Mouse (Mus musculus) limb, embryonic 15.5 days (tissue): ENCODE measurements around the gene Nudt4. TPM values are rescaled to one million over a fixed set of nuclear protein-coding genes. Genes with fewer than 3 reads are reported as not detected.
"Not testable (repeated sequence)": the region's sequence is repeated elsewhere in the genome, so short reads cannot be mapped to it uniquely, and the experiment has no call there.

ENCODE experiments used
- ATAC-seq: fragments of 200-750 bp; cut with Nextera tagmentation; 2 replicates; pipeline ENCODE4 v1.8.0; 2017; ENCODE audit warnings: low read depth, moderate TSS enrichment; ENCODE audit not compliant: insufficient number of reproducible peaks, low FRiP score, low TSS enrichment
- H3K27ac ChIP-seq: fragments of 300-500 bp; sonication (generic); 2 replicates; pipeline ENCODE4 v1.5.1; 2015; ENCODE audit warnings: moderate library complexity, mild to moderate bottlenecking, inconsistent platforms
- H3K27me3 ChIP-seq: fragments of 300-500 bp; sonication (generic); 2 replicates; pipeline ENCODE4 v1.6.1; 2015; ENCODE audit warnings: inconsistent platforms
- H3K36me3 ChIP-seq: fragments of 300-500 bp; sonication (generic); 2 replicates; pipeline ENCODE4 v1.6.1; 2015; ENCODE audit warnings: inconsistent platforms
- H3K4me1 ChIP-seq: fragments of 300-500 bp; sonication (generic); 2 replicates; pipeline ENCODE4 v1.6.1; 2015; ENCODE audit warnings: inconsistent platforms
- H3K4me2 ChIP-seq: fragments of 300-500 bp; sonication (generic); 2 replicates; pipeline ENCODE4 v1.6.1; 2015; ENCODE audit warnings: mild to moderate bottlenecking, inconsistent platforms
- H3K4me3 ChIP-seq: fragments of 300-500 bp; sonication (generic); 2 replicates; pipeline ENCODE4 v1.5.1; 2015; ENCODE audit warnings: mild to moderate bottlenecking, inconsistent platforms
- H3K9ac ChIP-seq: fragments of 300-500 bp; sonication (generic); 2 replicates; pipeline ENCODE4 v1.6.1; 2015; ENCODE audit warnings: inconsistent platforms
- H3K9me3 ChIP-seq: fragments of 300-500 bp; sonication (generic); 2 replicates; pipeline ENCODE4 v1.6.1; 2016; ENCODE audit warnings: inconsistent platforms
- WGBS: fragments of 180-500 bp; shearing (Covaris S2); methylation state at CpG from one replicate; pipeline ENCODE4 v1.1.7; 2015; 5-methylcytosine and 5-hydroxymethylcytosine counted together
- polyA plus RNA-seq: library from polyadenylated mRNA; unstranded; fragments of >200 nt; fragmentation: Nextera tagmentation; extraction: Ambion mirVana; gene quantifications from 2 replicates; pipeline ENCODE4 v1.2.1, GENCODE M21; 2015

Nudt4 gene
- polyA plus RNA-seq, 1 experiment from 2014 or later = 86.4 TPM

- WGBS = under 1% methylated on average over 65 of the region's 65 CpGs
- H3K9me3 ChIP-seq = no peaks in the 10 kb centered on the region
Observed at GRCm38 (mm10) chr10:95562859-95563841, 796 bp downstream of the Nudt4 start.

GRCm38 (mm10) chr10:95562395-95562794 is 1.6 kb downstream of the Nudt4 start:
- Histone ChIP-seq H3K4me1 (peaks cover 31% of the 10 kb centered on the region), H3K9ac (peak overlapping the region; percentile 90), H3K27ac (peak overlapping the region; percentile 90; the same call in 1 of the 2 replicates), H3K27me3 (no peaks in the 10 kb centered on the region), H3K9me3 (no peaks in the 10 kb centered on the region), H3K36me3 (no peaks in the 10 kb centered on the region), H3K4me3 (peak overlapping the region; percentile 88), H3K4me2 (peak overlapping the region; percentile 61)
- no peak for ATAC-seq
- WGBS = 3% methylated on average over 8 of the region's 8 CpGs

More at GRCm38 (mm10) chr10:95562859-95563841, 796 bp downstream of the Nudt4 start:
- Histone ChIP-seq H3K27me3 (no peaks in the 10 kb centered on the region), H3K27ac (peak overlapping the region; percentile 90), H3K9ac (peak overlapping the region; percentile 90), H3K4me1 (peaks cover 29% of the 10 kb centered on the region), H3K4me3 (peak overlapping the region; percentile 88), H3K4me2 (peak overlapping the region; percentile 61), H3K36me3 (no peaks in the 10 kb centered on the region)
- peak; percentile 30; the same call in 1 of the 2 replicates for ATAC-seq

- H3K4me3 ChIP-seq = peak overlapping the region; percentile 88
- ATAC-seq = no peak
- H3K27ac ChIP-seq = no peak overlapping the region
- H3K4me2 ChIP-seq = peak overlapping the region; percentile 61
- H3K27me3 ChIP-seq = no peaks in the 10 kb centered on the region
- 23% methylated on average over 7 of the region's 7 CpGs for WGBS
- H3K9me3 ChIP-seq = no peaks in the 10 kb centered on the region
- H3K9ac ChIP-seq = 0 out of 2 replicates have a peak overlapping the region, but pooled peaks have one; percentile 20
- H3K36me3 ChIP-seq = no peaks in the 10 kb centered on the region
- peaks cover 32% of the 10 kb centered on the region for H3K4me1 ChIP-seq
Observed at GRCm38 (mm10) chr10:95561616-95562015, 2.3 kb downstream of the Nudt4 start.

- H3K36me3 ChIP-seq = no peaks in the 10 kb centered on the region
- H3K9me3 ChIP-seq = no peaks in the 10 kb centered on the region
- 86% methylated on average over 9 of the region's 9 CpGs for WGBS
- H3K4me1 ChIP-seq = peaks cover 35% of the 10 kb centered on the region
- H3K27me3 ChIP-seq = no peaks in the 10 kb centered on the region
- ATAC-seq = no peak
- H3K4me2 ChIP-seq = 0 out of 2 replicates have a peak overlapping the region, but pooled peaks have one; percentile 3
- no peak overlapping the region for H3K27ac ChIP-seq
- H3K9ac ChIP-seq = no peak overlapping the region
- no peak overlapping the region for H3K4me3 ChIP-seq
Observed at GRCm38 (mm10) chr10:95560394-95560983, 3.5 kb downstream of the Nudt4 start.

GRCm38 (mm10) chr10:95559426-95559825 is 4.5 kb downstream of the Nudt4 start:
- 68% methylated on average over 7 of the region's 7 CpGs for WGBS
- no peak for ATAC-seq
- H3K4me1 ChIP-seq = peaks cover 27% of the 10 kb centered on the region
- H3K4me3 ChIP-seq = no peak overlapping the region
- H3K9me3 ChIP-seq = no peaks in the 10 kb centered on the region
- H3K9ac ChIP-seq = no peak overlapping the region
- 0 out of 2 replicates have a peak, but pooled peaks cover 7% of the 10 kb centered on the region for H3K36me3 ChIP-seq
- no peak overlapping the region for H3K27ac ChIP-seq
- H3K27me3 ChIP-seq = no peaks in the 10 kb centered on the region
- no peak overlapping the region for H3K4me2 ChIP-seq

GRCm38 (mm10) chr10:95557337-95557828 is 6.6 kb downstream of the Nudt4 start:
- Histone ChIP-seq H3K4me1 (peaks cover 24% of the 10 kb centered on the region), H3K4me2 (no peak overlapping the region), H3K9ac (no peak overlapping the region), H3K27me3 (no peaks in the 10 kb centered on the region), H3K9me3 (no peaks in the 10 kb centered on the region), H3K27ac (no peak overlapping the region), H3K36me3 (peaks cover 14% of the 10 kb centered on the region; the same call in 1 of the 2 replicates), H3K4me3 (no peak overlapping the region)
- ATAC-seq = no peak
- WGBS = 81% methylated on average over 5 of the region's 5 CpGs

- 79% methylated on average over 11 of the region's 11 CpGs for WGBS
- Histone ChIP-seq H3K36me3 (peaks cover 17% of the 10 kb centered on the region; the same call in 1 of the 2 replicates), H3K27me3 (no peaks in the 10 kb centered on the region)
Observed at GRCm38 (mm10) chr10:95555866-95556265, 8.1 kb downstream of the Nudt4 start.

GRCm38 (mm10) chr10:95552326-95552725 is 11.6 kb downstream of the Nudt4 start:
- H3K27ac ChIP-seq = no peak overlapping the region
- peaks cover 38% of the 10 kb centered on the region for H3K36me3 ChIP-seq
- no peaks in the 10 kb centered on the region for H3K9me3 ChIP-seq
- no peak overlapping the region for H3K4me3 ChIP-seq
- no peaks in the 10 kb centered on the region for H3K27me3 ChIP-seq
- no peak overlapping the region for H3K9ac ChIP-seq
- 37% methylated on average over 3 of the region's 3 CpGs for WGBS
- H3K4me2 ChIP-seq = no peak overlapping the region
- 0 out of 2 replicates have a peak, but pooled peaks have one; percentile 36 for ATAC-seq
- peaks cover 9% of the 10 kb centered on the region; the same call in 1 of the 2 replicates for H3K4me1 ChIP-seq

More at GRCm38 (mm10) chr10:95555866-95556265, 8.1 kb downstream of the Nudt4 start:
- H3K9me3 ChIP-seq = no peaks in the 10 kb centered on the region
- no peak overlapping the region for H3K9ac ChIP-seq
- no peak for ATAC-seq
- H3K4me1 ChIP-seq = peaks cover 18% of the 10 kb centered on the region; the same call in 1 of the 2 replicates
- no peak overlapping the region for H3K4me3 ChIP-seq
- no peak overlapping the region for H3K27ac ChIP-seq
- no peak overlapping the region for H3K4me2 ChIP-seq

GRCm38 (mm10) chr10:95551752-95552151 is 12.2 kb downstream of the Nudt4 start:
- H3K36me3 ChIP-seq = peaks cover 40% of the 10 kb centered on the region
- no peaks in the 10 kb centered on the region for H3K9me3 ChIP-seq
- H3K27me3 ChIP-seq = no peaks in the 10 kb centered on the region
- peaks cover 8% of the 10 kb centered on the region; the same call in 1 of the 2 replicates for H3K4me1 ChIP-seq
- no peak overlapping the region for H3K9ac ChIP-seq
- no peak overlapping the region for H3K4me3 ChIP-seq
- no peak overlapping the region for H3K27ac ChIP-seq
- H3K4me2 ChIP-seq = no peak overlapping the region
- no peak for ATAC-seq

- no peak overlapping the region for H3K4me3 ChIP-seq
- no peak overlapping the region for H3K9ac ChIP-seq
- no peak for ATAC-seq
- 61% methylated on average over 1 of the region's 1 CpGs for WGBS
- no peaks in the 10 kb centered on the region for H3K27me3 ChIP-seq
- no peak overlapping the region for H3K4me2 ChIP-seq
- no peak overlapping the region for H3K27ac ChIP-seq
- peaks cover 52% of the 10 kb centered on the region for H3K36me3 ChIP-seq
- no peaks in the 10 kb centered on the region for H3K9me3 ChIP-seq
- 0 out of 2 replicates have a peak, but pooled peaks cover 4% of the 10 kb centered on the region for H3K4me1 ChIP-seq
Observed at GRCm38 (mm10) chr10:95550506-95550905, 13.4 kb downstream of the Nudt4 start.

GRCm38 (mm10) chr10:95549080-95549479 is 14.9 kb downstream of the Nudt4 start:
- H3K9ac ChIP-seq, H3K9me3 ChIP-seq, H3K27ac ChIP-seq, H3K4me3 ChIP-seq, H3K4me2 ChIP-seq, H3K27me3 ChIP-seq, ATAC-seq, H3K4me1 ChIP-seq: not testable (repeated sequence)
- peaks cover 57% of the 10 kb centered on the region for H3K36me3 ChIP-seq
- WGBS = 83% methylated on average over 5 of the region's 5 CpGs
